Mouse (Mus musculus): Measurements from ENCODE around the gene Ankrd35.
A peak's percentile ranks its signal among the peaks of the same experiment; 100 is the strongest.
"Not testable (repeated sequence)": the region's sequence is repeated elsewhere in the genome, so short reads cannot be mapped to it uniquely, and the experiment has no call there.

The Ankrd35 gene

GRCm38 (mm10) chr3:96706217-96706616 is 36.3 kb downstream of the Ankrd35 start:
- DNase-seq (ENCODE audit: low spot score in 2 of 2): no peak

GRCm38 (mm10) chr3:96706984-96707383 is 37.1 kb downstream of the Ankrd35 start:
- DNase-seq (ENCODE audit: low spot score in 2 of 2): no peak

GRCm38 (mm10) chr3:96707903-96708683 is 38.2 kb downstream of the Ankrd35 start, which contains the start of gene Nudt17:
Gene Nudt17 (minus strand): TSS chr3:96708562.
- DNase-seq (ENCODE audit: low spot score in 2 of 2): peak; percentile 81 to 86

GRCm38 (mm10) chr3:96708684-96709064 is 38.7 kb downstream of the Ankrd35 start:
- no peak for DNase-seq (ENCODE audit: low spot score in 2 of 2)

GRCm38 (mm10) chr3:96714286-96714685 is 44.4 kb downstream of the Ankrd35 start:
- no peak for DNase-seq (ENCODE audit: low spot score in 2 of 2)

- no peak for DNase-seq (ENCODE audit: low spot score in 2 of 2)
Observed at GRCm38 (mm10) chr3:96715854-96716253, 45.9 kb downstream of the Ankrd35 start.

- DNase-seq (ENCODE audit: low spot score in 2 of 2): peak; percentile 47 to 49
Observed at GRCm38 (mm10) chr3:96719173-96719572, 49.2 kb downstream of the Ankrd35 start.

GRCm38 (mm10) chr3:96727343-96727827 is 57.5 kb downstream of the Ankrd35 start, which contains the start of the genes Polr3c and Rnf115:
Gene Polr3c (minus strand): TSS chr3:96727628.
Gene Rnf115 (plus strand): TSS chr3:96727664.
- DNase-seq (ENCODE audit: low spot score in 2 of 2): peak; percentile 92 to 93

GRCm38 (mm10) chr3:96727828-96728633 is 58.1 kb downstream of the Ankrd35 start:
- peak; percentile 20 to 23 for DNase-seq (ENCODE audit: low spot score in 2 of 2)

GRCm38 (mm10) chr3:96728634-96729402 is 58.9 kb downstream of the Ankrd35 start:
- peak in 1 of 2 experiments; percentile 26 for DNase-seq (ENCODE audit: low spot score in 2 of 2)

GRCm38 (mm10) chr3:96729403-96729784 is 59.5 kb downstream of the Ankrd35 start:
- DNase-seq (ENCODE audit: low spot score in 2 of 2): no peak

- no peak for DNase-seq (ENCODE audit: low spot score in 2 of 2)
Observed at GRCm38 (mm10) chr3:96730785-96731184, 60.9 kb downstream of the Ankrd35 start.

GRCm38 (mm10) chr3:96733984-96734383 is 64.1 kb downstream of the Ankrd35 start:
- no peak for DNase-seq (ENCODE audit: low spot score in 2 of 2)

- no peak for DNase-seq (ENCODE audit: low spot score in 2 of 2)
Observed at GRCm38 (mm10) chr3:96735200-96735599, 65.3 kb downstream of the Ankrd35 start.

GRCm38 (mm10) chr3:96737013-96737740 is 67.2 kb downstream of the Ankrd35 start:
- DNase-seq (ENCODE audit: low spot score in 2 of 2): no peak

- DNase-seq (ENCODE audit: low spot score in 2 of 2): no peak
Observed at GRCm38 (mm10) chr3:96737995-96738394, 68.1 kb downstream of the Ankrd35 start.

- DNase-seq (ENCODE audit: low spot score in 2 of 2): not testable (repeated sequence)
Observed at GRCm38 (mm10) chr3:96740279-96740678, 70.3 kb downstream of the Ankrd35 start.
